Mouse (Mus musculus) sigmoid colon, adult 10 weeks (tissue): ENCODE measurements around the gene Gm20738. TPM values are rescaled to one million over a fixed set of nuclear protein-coding genes. Genes with fewer than 3 reads are reported as not detected.

ENCODE experiments used
- polyA plus RNA-seq: library from polyadenylated mRNA; stranded (reverse); fragments of 350-450 nt; fragmentation: Illumina TruSeq; extraction: RNeasy Lipid Tissue Mini Kit (QIAGEN cat#74804); gene quantifications from one replicate; pipeline ENCODE4 v1.2.3, GENCODE M21; 2014; ENCODE audit warnings: low read depth, low replicate concordance

The Gm20738 gene
- polyA plus RNA-seq: not detected

DNA sequence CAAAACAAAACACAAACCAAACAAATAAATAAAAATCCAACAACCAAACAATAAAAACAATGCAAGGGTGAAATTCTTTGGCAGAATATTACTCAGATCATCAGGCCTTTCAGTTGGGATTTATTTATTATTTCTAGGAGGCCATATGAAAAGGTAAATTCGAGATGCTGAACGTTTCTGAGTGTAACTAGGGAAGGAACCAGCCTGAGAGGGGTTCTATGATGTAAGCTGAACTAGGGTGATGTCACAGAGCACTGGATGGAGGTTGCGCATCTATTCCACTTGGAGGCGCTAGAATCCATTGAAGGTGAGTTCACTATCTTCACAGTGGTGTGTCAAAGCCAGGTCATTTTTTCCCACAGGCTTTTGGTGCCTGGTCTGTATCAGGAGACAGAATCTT, at the start of gene Gm20738:
Gm20738 (plus strand) TSS at position 301 of the 400 bp plus-strand sequence.

